Mouse (Mus musculus) kidney, adult 2 months (tissue): ENCODE results near the gene Cdh23.

Source experiments
- CTCF ChIP-seq: fragments of 200-500 bp; conservative IDR thresholded peaks from 2 replicates; pipeline ENCODE4 v1.5.1; 2011; ENCODE audit warnings: low read depth, mild to moderate bottlenecking, control low read depth, low read length, moderate library complexity, mixed read lengths; ENCODE audit not compliant: insufficient read depth, insufficient read length
- POLR2A ChIP-seq: fragments of 200-500 bp; IDR thresholded peaks from one replicate; pipeline ENCODE4 v1.6.1; 2011; ENCODE audit warnings: low read depth, low read length, control low read depth

DNA sequence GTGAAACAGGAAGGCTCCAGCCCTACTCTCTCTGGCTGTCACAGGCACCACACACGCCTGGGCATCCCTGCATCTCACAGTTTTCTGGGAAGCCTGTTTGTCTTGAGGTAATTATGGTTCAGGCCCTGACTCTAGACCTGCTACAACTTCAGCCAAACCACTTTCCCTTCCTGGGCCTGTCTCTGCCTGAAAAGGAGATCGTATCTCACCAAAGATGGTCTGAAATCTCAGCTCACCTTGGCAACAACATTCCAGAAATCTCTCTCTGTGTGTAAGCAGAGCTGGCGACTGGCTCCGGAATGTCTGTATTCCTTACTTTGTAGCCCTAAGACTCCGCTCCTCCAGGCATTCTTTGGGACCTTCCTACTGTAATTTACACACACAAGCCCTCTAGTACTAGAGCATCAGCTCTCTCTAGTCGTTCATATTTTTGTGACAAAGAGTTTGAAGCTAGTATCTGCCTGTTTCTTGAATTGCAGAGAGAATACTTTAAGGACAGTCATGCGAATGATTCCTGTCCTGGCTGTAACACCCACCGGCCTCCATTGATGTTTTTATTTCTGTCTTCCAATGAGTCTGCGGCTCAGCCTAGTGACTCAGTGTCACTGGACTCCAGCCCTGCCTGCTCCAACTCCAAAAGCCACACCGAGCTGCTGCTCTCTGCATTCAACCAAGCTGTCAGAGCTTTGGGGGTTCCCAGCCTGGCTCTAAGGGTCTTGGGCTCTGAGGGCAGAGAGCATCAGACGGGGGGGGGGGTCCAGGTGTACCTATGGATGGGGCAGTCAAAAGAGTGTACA is 341.2 kb downstream of the Cdh23 start:
- TF ChIP-seq CTCF: no peak
- no peak for TF ChIP-seq POLR2A
